Mouse (Mus musculus) heart, embryonic 10.5 days (tissue): Measurements from ENCODE around the gene Rrp7a. TPM values are rescaled to one million over a fixed set of nuclear protein-coding genes. Genes with fewer than 3 reads are reported as not detected.

ENCODE experiments used
- DNase-seq: peaks from one replicate; pipeline ENCODE4 v3.0.0-alpha.2; 2017; ENCODE audit warnings: low spot score
- H3K27ac ChIP-seq: fragments of 300-500 bp; sonication (generic); 2 replicates; pipeline ENCODE4 v1.5.1; 2016; ENCODE audit warnings: mild to moderate bottlenecking
- H3K27me3 ChIP-seq: fragments of 300-500 bp; sonication (generic); 2 replicates; pipeline ENCODE4 v1.6.1; 2016; ENCODE audit warnings: mild to moderate bottlenecking; ENCODE audit not compliant: poor library complexity, insufficient read depth, severe bottlenecking
- H3K36me3 ChIP-seq: fragments of 300-500 bp; sonication (generic); 2 replicates; pipeline ENCODE4 v1.6.1; 2016; ENCODE audit warnings: mild to moderate bottlenecking, moderate library complexity
- H3K4me1 ChIP-seq: fragments of 300-500 bp; sonication (generic); 2 replicates; pipeline ENCODE4 v1.6.1; 2016; ENCODE audit warnings: mild to moderate bottlenecking
- H3K4me3 ChIP-seq: fragments of 300-500 bp; sonication (generic); 2 replicates; pipeline ENCODE4 v1.5.1; 2016; ENCODE audit warnings: mild to moderate bottlenecking, moderate library complexity
- H3K9me3 ChIP-seq: fragments of 300-500 bp; sonication (generic); 2 replicates; pipeline ENCODE4 v1.6.1; 2016; ENCODE audit warnings: mild to moderate bottlenecking, moderate library complexity
- WGBS: fragments of 180-500 bp; shearing (Covaris S2); methylation state at CpG from one replicate; pipeline ENCODE4 v1.1.7; 2016; 5-methylcytosine and 5-hydroxymethylcytosine counted together
- polyA plus RNA-seq: library from polyadenylated mRNA; unstranded; fragments of >200 nt; fragmentation: Nextera tagmentation; extraction: Ambion mirVana; gene quantifications from 2 replicates; pipeline ENCODE4 v1.2.1, GENCODE M21; 2016

The Rrp7a gene
- polyA plus RNA-seq, 1 experiment from 2014 or later: 64.6 TPM

GRCm38 (mm10) chr15:83121709-83122565 is 664 bp downstream of the Rrp7a start:
- 4% methylated on average over 41 of the region's 43 CpGs for WGBS
- H3K36me3 ChIP-seq: peaks cover 52% of the 10 kb centered on the region

GRCm38 (mm10) chr15:83118360-83118759 is 4.2 kb downstream of the Rrp7a start:
- Histone ChIP-seq H3K4me3 (no peak overlapping the region), H3K4me1 (peaks cover 8% of the 10 kb centered on the region), H3K27ac (no peak overlapping the region), H3K9me3 (no peaks in the 10 kb centered on the region), H3K27me3 (no peaks in the 10 kb centered on the region), H3K36me3 (peaks cover 61% of the 10 kb centered on the region)
- DNase-seq: no peak
- WGBS: 71% methylated on average over 7 of the region's 7 CpGs

More at GRCm38 (mm10) chr15:83121709-83122565, 664 bp downstream of the Rrp7a start:
- H3K4me3 ChIP-seq: peak overlapping the region; percentile 96
- no peaks in the 10 kb centered on the region for H3K27me3 ChIP-seq
- H3K4me1 ChIP-seq: peaks cover 8% of the 10 kb centered on the region
- DNase-seq: peak; percentile 86
- peak overlapping the region; percentile 86 for H3K27ac ChIP-seq
- H3K9me3 ChIP-seq: no peaks in the 10 kb centered on the region

- 81% methylated on average over 6 of the region's 6 CpGs for WGBS
- no peak for DNase-seq
- Histone ChIP-seq H3K4me1 (peaks cover 14% of the 10 kb centered on the region; the same call in 1 of the 2 replicates), H3K9me3 (no peaks in the 10 kb centered on the region), H3K27me3 (no peaks in the 10 kb centered on the region), H3K27ac (no peak overlapping the region), H3K36me3 (peaks cover 62% of the 10 kb centered on the region), H3K4me3 (no peak overlapping the region)
Observed at GRCm38 (mm10) chr15:83115071-83115470, 7.5 kb downstream of the Rrp7a start.

GRCm38 (mm10) chr15:83114106-83114505 is 8.5 kb downstream of the Rrp7a start:
- Histone ChIP-seq H3K36me3 (peaks cover 60% of the 10 kb centered on the region), H3K4me1 (peaks cover 14% of the 10 kb centered on the region; the same call in 1 of the 2 replicates), H3K27me3 (no peaks in the 10 kb centered on the region), H3K27ac (no peak overlapping the region), H3K9me3 (no peaks in the 10 kb centered on the region), H3K4me3 (no peak overlapping the region)
- WGBS: 84% methylated on average over 9 of the region's 9 CpGs
- DNase-seq: no peak

GRCm38 (mm10) chr15:83112898-83113297 is 9.7 kb downstream of the Rrp7a start:
- 0 out of 2 replicates have a peak overlapping the region, but pooled peaks have one; percentile 6 for H3K4me3 ChIP-seq
- no peaks in the 10 kb centered on the region for H3K9me3 ChIP-seq
- 14% methylated on average over 10 of the region's 11 CpGs for WGBS
- 0 out of 2 replicates have a peak overlapping the region, but pooled peaks have one; percentile 7 for H3K27ac ChIP-seq
- no peaks in the 10 kb centered on the region for H3K27me3 ChIP-seq
- DNase-seq: no peak
- peaks cover 53% of the 10 kb centered on the region for H3K36me3 ChIP-seq
- peaks cover 14% of the 10 kb centered on the region; the same call in 1 of the 2 replicates for H3K4me1 ChIP-seq

- 73% methylated on average over 7 of the region's 7 CpGs for WGBS
Observed at GRCm38 (mm10) chr15:83111874-83112273, 10.7 kb downstream of the Rrp7a start.

GRCm38 (mm10) chr15:83111290-83111689 is 11.3 kb downstream of the Rrp7a start:
- H3K4me1 ChIP-seq: peaks cover 18% of the 10 kb centered on the region; the same call in 1 of the 2 replicates
- peaks cover 38% of the 10 kb centered on the region for H3K36me3 ChIP-seq
- no peak overlapping the region for H3K27ac ChIP-seq
- no peak for DNase-seq
- H3K27me3 ChIP-seq: no peaks in the 10 kb centered on the region
- no peaks in the 10 kb centered on the region for H3K9me3 ChIP-seq
- 47% methylated on average over 6 of the region's 6 CpGs for WGBS
- H3K4me3 ChIP-seq: no peak overlapping the region

More at GRCm38 (mm10) chr15:83111874-83112273, 10.7 kb downstream of the Rrp7a start:
- Histone ChIP-seq H3K9me3 (no peaks in the 10 kb centered on the region), H3K36me3 (peaks cover 43% of the 10 kb centered on the region), H3K4me1 (peaks cover 18% of the 10 kb centered on the region; the same call in 1 of the 2 replicates), H3K4me3 (no peak overlapping the region), H3K27ac (no peak overlapping the region), H3K27me3 (no peaks in the 10 kb centered on the region)
- DNase-seq: no peak

- peaks cover 14% of the 10 kb centered on the region; the same call in 1 of the 2 replicates for H3K4me1 ChIP-seq
- H3K36me3 ChIP-seq: peaks cover 25% of the 10 kb centered on the region
- WGBS: 63% methylated on average over 6 of the region's 6 CpGs
- H3K27ac ChIP-seq: no peak overlapping the region
- H3K4me3 ChIP-seq: no peak overlapping the region
- H3K9me3 ChIP-seq: no peaks in the 10 kb centered on the region
- DNase-seq: no peak
- no peaks in the 10 kb centered on the region for H3K27me3 ChIP-seq
Observed at GRCm38 (mm10) chr15:83107814-83108213, 14.8 kb downstream of the Rrp7a start.

- peaks cover 25% of the 10 kb centered on the region for H3K36me3 ChIP-seq
- no peak for DNase-seq
- H3K4me3 ChIP-seq: no peak overlapping the region
- 76% methylated on average over 6 of the region's 6 CpGs for WGBS
- H3K27me3 ChIP-seq: no peaks in the 10 kb centered on the region; the same call in 1 of the 2 replicates
- H3K27ac ChIP-seq: no peak overlapping the region
- no peaks in the 10 kb centered on the region for H3K9me3 ChIP-seq
- peaks cover 18% of the 10 kb centered on the region for H3K4me1 ChIP-seq
Observed at GRCm38 (mm10) chr15:83106426-83106825, 16.2 kb downstream of the Rrp7a start.

- DNase-seq: no peak
- H3K27me3 ChIP-seq: peaks cover 8% of the 10 kb centered on the region
- H3K36me3 ChIP-seq: peaks cover 12% of the 10 kb centered on the region; the same call in 1 of the 2 replicates
- 82% methylated on average over 1 of the region's 1 CpGs for WGBS
- peaks cover 43% of the 10 kb centered on the region for H3K4me1 ChIP-seq
- H3K27ac ChIP-seq: no peak overlapping the region
- no peak overlapping the region for H3K4me3 ChIP-seq
- no peaks in the 10 kb centered on the region for H3K9me3 ChIP-seq
Observed at GRCm38 (mm10) chr15:83103111-83103510, 19.5 kb downstream of the Rrp7a start.

GRCm38 (mm10) chr15:83100332-83100662 is 22.3 kb downstream of the Rrp7a start:
- under 1% methylated on average over 8 of the region's 8 CpGs for WGBS
- peak overlapping the region; percentile 74 for H3K4me3 ChIP-seq
- no peak for DNase-seq
- H3K36me3 ChIP-seq: peaks cover 2% of the 10 kb centered on the region; the same call in 1 of the 2 replicates
- H3K27ac ChIP-seq: peak overlapping the region; percentile 91
- peaks cover 13% of the 10 kb centered on the region for H3K27me3 ChIP-seq
- H3K4me1 ChIP-seq: peaks cover 48% of the 10 kb centered on the region
- H3K9me3 ChIP-seq: no peaks in the 10 kb centered on the region

GRCm38 (mm10) chr15:83099533-83100331 is 22.9 kb downstream of the Rrp7a start:
- Histone ChIP-seq H3K27me3 (peaks cover 13% of the 10 kb centered on the region), H3K27ac (peak overlapping the region; percentile 91), H3K4me3 (peak overlapping the region; percentile 74), H3K36me3 (no peaks in the 10 kb centered on the region; the same call in 1 of the 2 replicates), H3K9me3 (no peaks in the 10 kb centered on the region), H3K4me1 (peaks cover 48% of the 10 kb centered on the region)
- WGBS: 4% methylated on average over 31 of the region's 31 CpGs
- peak; percentile 98 for DNase-seq
